Mouse (Mus musculus) urinary bladder, postnatal 25 days (tissue): ENCODE results near the gene Gm11444.

ENCODE experiments used
- DNase-seq: peaks from one replicate; pipeline ENCODE4 v3.0.0; 2022; ENCODE audit warnings: low spot score

Gene Gm11444

GRCm38 (mm10) chr11:85850233-85850632 lies at the start of gene Gm11444:
Gm11444 (minus strand) TSS chr11:85850333.
- DNase-seq: no peak

- DNase-seq: no peak
Observed at GRCm38 (mm10) chr11:85896335-85896985, 46.3 kb upstream of the Gm11444 start.

GRCm38 (mm10) chr11:85894731-85895545 lies 44.8 kb upstream of the Gm11444 start:
- DNase-seq: peak; percentile 46

GRCm38 (mm10) chr11:85894136-85894530 lies 44.0 kb upstream of the Gm11444 start:
- DNase-seq: no peak

GRCm38 (mm10) chr11:85893400-85894135 lies 43.4 kb upstream of the Gm11444 start:
- DNase-seq: no peak

- no peak for DNase-seq
Observed at GRCm38 (mm10) chr11:85892771-85893170, 42.6 kb upstream of the Gm11444 start.

GRCm38 (mm10) chr11:85891692-85892040 lies 41.5 kb upstream of the Gm11444 start:
- no peak for DNase-seq

GRCm38 (mm10) chr11:85891010-85891691 lies 41.0 kb upstream of the Gm11444 start:
- DNase-seq: no peak

GRCm38 (mm10) chr11:85890563-85890845 lies 40.4 kb upstream of the Gm11444 start:
- DNase-seq: no peak

GRCm38 (mm10) chr11:85889730-85890562 lies 39.8 kb upstream of the Gm11444 start:
- DNase-seq: no peak

GRCm38 (mm10) chr11:85889056-85889729 lies 39.1 kb upstream of the Gm11444 start:
- no peak for DNase-seq

GRCm38 (mm10) chr11:85888451-85888961 lies 38.4 kb upstream of the Gm11444 start:
- no peak for DNase-seq

GRCm38 (mm10) chr11:85887801-85888450 lies 37.8 kb upstream of the Gm11444 start:
- no peak for DNase-seq

GRCm38 (mm10) chr11:85887273-85887672 lies 37.1 kb upstream of the Gm11444 start:
- DNase-seq: no peak

GRCm38 (mm10) chr11:85886429-85886785 lies 36.3 kb upstream of the Gm11444 start:
- no peak for DNase-seq

- DNase-seq: no peak
Observed at GRCm38 (mm10) chr11:85885665-85886428, 35.7 kb upstream of the Gm11444 start, which contains the start of gene Tbx4. Tbx4 (plus strand) TSS chr11:85886422.

- DNase-seq: no peak
Observed at GRCm38 (mm10) chr11:85884498-85884897, 34.4 kb upstream of the Gm11444 start.

- no peak for DNase-seq
Observed at GRCm38 (mm10) chr11:85876059-85876788, 26.1 kb upstream of the Gm11444 start.

GRCm38 (mm10) chr11:85864363-85864762 lies 14.2 kb upstream of the Gm11444 start:
- no peak for DNase-seq
